Mouse (Mus musculus): ENCODE results near the gene Ppp1r3e.

DNA sequence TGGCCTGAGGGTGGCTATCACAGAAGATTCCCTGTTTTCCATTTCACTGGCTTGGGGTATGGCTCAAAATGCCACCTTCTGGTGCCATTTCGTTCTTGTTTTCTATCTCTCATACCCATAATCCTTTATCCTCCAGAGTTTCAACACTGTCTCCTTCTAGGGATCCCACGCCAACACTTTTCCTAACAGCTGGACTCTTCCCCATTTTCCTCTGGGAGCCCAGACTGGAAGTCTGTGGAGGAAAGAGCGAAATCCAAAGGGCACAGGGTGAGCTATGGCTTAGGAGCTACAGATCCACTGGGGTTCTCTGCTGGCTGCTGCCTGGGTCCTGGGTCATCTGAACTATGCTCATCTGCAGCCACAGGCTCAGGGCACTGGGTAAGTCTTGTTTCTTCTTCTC, 3.2 kb downstream of the Ppp1r3e start:
- TF ChIP-seq CTCF (IDR thresholded peaks at IDR 0.05; ENCODE audit: low read depth, low read length) (no peak), GATA1 (IDR thresholded peaks at IDR 0.05; ENCODE audit: borderline replicate concordance, low read length) (no peak), GATA2 (IDR thresholded peaks at IDR 0.05; ENCODE audit: borderline replicate concordance, low read depth, low read length) (no peak), TAL1 (conservative IDR thresholded peaks at IDR 0.05; ENCODE audit: low read depth, low read length) (no peak)

Data from G1E (cell line).